Mouse (Mus musculus) cerebellum, postnatal 4 days (tissue): ENCODE results near the gene Arhgap24.
"Not testable (repeated sequence)": the region's sequence is repeated elsewhere in the genome, so short reads cannot be mapped to it uniquely, and the experiment has no call there.

Experiments used
- DNase-seq, 2 experiments: peaks; one replicate each; pipeline ENCODE4 v3.0.0; 2022; ENCODE audit warnings: low spot score in 2 of 2, mixed read lengths in 1 of 2

Arhgap24 gene

DNA sequence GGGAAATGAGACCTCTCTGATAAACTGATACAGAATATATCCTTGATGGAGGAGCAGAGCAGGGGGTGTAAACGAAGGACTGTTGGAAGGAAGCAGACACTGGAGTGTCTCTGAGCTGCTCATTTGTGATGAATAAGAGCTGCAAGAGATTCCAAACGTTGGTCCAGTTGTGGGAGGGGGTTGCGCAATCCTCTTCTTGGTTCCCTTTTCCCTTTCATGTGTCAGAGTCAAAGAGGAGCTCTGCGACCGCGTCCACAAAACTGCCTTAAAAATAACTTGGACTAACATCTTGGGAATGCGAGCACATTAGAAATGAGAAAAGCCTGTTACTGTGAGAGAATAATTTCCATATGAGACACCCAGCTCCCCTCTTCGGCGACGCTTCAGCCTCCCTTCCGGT, 312.3 kb downstream of the Arhgap24 start:
- DNase-seq, result no peak

DNA sequence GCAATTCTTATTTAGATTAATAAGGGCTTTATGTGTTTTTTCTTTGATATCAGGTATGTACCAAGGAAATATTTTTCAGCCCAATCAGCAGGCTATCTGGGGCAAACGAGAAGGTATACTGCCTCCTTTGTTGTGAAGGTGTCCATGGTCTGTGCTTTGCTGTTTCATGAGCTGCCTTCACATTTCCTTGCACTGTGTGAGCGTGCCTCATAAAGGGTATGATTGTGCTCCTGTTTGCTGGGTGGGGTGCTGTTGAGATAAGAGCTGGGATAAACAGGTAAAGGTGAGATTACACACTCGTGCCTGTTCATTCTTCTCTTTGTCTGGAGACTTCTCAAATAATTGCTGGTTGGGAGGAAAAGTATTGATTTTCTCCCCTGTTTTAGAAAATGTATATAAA, 320.3 kb downstream of the Arhgap24 start:
- no peak for DNase-seq

DNA sequence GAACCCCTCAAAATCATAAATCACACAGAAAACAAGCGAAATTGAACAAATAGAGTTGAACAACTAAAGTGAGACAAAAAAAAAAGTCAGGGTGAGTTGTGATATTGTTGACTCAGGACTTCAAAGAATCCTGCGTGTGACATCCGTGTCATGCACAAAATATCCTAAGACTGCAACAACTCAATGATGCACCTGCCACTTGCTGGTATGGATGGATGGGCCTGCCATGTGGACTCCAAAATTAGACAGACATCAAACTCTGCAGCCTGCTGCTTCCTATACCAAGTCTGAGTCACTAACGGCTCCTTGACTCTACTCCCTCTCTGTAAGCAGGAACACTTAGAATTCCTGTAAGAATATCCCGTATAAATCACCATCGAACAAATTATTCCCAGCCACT, 321.6 kb downstream of the Arhgap24 start:
- DNase-seq, result no peak

DNA sequence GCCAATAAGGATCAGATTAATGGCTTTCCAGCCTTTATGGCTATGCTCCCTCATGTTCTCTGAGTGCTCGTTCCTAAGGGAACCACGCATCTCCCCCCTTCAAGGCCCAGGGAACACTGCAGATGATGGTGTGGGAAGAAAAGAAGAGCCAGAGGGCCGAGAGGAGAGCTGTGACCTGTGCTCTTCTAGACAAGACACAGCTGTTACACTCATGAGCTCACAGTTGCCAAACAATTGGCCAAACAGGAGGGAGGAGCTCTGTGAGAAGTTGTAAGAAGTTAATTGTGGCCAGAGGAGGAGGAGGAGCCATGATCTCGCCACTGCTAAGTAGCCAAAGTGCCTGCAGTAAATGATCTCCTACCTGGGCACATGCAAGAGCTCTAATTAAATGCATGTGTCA, 322.5 kb downstream of the Arhgap24 start:
- DNase-seq, result no peak

DNA sequence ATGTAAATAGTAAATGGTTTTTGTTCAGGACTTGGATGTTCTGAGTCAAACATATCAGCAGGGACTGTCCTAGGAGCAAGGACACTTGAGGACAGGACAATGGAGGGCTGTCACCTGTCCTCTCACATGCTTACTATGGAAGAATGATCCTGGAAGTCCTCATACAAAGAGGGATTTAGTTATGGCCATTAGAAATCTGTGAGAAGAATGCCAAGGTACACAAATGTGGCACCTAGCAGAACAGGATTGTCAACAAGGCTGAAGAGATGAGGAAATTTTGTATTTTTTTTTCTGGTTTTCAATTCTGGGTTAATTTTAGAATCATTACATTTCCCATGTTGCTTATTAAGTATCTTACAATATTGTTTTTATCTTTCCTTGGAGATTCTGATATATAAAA, 326.3 kb downstream of the Arhgap24 start:
- no peak for DNase-seq

DNA sequence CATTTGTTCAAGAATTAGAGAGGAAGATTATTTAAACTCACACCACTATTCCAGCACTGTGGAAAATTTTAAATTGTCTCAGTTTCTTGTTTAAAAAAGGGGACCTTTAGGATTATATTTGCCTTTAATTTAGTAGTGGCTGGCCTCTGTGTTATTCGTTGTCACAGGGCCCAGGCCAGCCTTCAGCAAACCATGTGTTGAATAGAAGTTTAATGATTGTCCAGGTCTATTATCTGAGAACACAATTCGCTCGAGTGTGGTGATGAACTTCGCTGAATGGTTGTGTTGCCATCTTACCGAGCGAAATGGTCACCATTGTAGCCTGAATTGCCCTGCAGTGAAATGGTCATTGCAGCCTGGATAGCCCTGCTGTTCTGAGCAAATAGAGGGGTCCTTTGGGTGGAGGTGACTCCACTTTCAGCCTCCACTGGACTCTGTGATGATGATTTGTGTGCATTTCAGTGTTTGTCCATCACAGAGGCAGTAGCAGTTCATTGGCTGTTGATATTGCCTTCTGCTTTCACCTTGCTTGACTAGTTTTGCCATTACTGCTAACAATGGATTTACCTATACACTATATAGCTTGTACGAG, 329.3 kb downstream of the Arhgap24 start:
- no peak for DNase-seq

DNA sequence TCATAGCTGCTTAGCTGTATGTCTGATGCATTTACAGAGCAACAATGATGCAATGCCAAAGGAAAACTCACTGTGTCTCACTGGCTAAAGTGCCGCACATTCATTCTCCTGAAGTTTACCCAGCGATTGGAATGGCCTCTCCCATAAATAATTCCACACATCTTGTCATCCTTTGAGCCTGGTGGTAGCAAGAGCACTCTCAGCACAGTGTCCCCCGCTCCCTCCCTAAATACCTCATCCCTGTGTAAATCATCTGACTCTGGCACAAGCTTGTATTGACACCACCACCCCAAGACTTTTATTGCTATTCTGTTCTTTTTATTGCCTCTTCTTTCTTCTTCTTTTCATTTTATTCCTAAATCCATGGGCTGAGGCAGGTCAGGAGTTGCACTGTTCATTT, 332.1 kb downstream of the Arhgap24 start:
- DNase-seq, result no peak

DNA sequence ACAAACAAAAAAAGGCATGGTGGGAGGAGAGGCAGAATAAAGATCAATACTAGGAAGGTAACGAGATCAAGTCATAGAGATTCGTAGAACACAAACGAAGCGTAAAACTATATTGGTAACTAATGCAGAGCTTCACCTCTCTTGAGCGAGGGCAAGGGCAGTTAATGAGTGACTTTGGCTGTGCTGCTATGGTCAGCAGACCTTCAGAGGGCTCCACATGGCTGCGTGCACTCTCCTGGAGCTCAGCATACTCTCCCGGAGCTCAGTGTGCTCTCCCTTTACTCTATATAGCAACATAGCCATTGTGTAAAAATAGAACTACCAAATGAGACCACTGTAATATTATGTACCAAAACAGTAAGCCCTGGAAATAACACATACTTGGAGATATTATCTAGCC, 336.4 kb downstream of the Arhgap24 start:
- no peak for DNase-seq

DNA sequence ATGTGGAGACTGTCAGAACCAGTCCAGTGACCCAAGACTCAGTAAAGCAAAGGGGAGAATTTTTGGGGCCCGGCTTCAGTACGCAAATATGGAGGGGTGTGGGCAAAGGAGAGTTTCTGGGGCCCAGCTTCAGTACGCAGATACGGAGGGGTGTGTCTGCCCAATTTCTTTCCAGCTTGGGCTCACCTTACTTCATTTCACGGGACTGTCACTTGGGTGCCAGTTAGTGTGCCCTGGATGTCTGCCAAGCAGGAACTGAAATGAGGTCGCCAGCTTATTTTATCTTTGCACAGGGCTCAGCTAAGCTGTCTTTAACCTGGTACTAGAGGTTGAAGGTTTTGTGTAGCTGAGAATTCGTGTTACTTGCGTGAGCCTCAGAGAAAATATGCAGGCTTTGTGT, 344.3 kb downstream of the Arhgap24 start:
- no peak for DNase-seq

DNA sequence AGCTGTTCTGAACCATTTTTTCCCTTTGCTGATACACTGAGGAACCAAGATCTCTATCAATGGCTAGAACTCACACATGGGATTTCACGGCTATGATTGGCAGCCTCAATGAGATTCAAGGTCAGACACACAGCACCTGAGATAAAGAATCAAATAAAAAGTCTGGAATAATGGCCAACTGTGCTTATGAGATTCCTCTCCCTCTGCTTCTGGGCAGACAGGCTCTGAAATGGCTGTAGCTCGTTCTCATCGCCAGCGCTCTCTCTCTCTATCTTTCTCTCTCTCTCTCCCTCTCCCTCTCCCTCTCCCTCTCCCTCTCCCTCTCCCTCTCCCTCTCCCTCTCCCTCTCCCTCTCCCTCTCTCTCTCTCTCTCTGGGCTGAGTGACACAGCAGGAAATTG, 357.9 kb downstream of the Arhgap24 start:
- no peak for DNase-seq

DNA sequence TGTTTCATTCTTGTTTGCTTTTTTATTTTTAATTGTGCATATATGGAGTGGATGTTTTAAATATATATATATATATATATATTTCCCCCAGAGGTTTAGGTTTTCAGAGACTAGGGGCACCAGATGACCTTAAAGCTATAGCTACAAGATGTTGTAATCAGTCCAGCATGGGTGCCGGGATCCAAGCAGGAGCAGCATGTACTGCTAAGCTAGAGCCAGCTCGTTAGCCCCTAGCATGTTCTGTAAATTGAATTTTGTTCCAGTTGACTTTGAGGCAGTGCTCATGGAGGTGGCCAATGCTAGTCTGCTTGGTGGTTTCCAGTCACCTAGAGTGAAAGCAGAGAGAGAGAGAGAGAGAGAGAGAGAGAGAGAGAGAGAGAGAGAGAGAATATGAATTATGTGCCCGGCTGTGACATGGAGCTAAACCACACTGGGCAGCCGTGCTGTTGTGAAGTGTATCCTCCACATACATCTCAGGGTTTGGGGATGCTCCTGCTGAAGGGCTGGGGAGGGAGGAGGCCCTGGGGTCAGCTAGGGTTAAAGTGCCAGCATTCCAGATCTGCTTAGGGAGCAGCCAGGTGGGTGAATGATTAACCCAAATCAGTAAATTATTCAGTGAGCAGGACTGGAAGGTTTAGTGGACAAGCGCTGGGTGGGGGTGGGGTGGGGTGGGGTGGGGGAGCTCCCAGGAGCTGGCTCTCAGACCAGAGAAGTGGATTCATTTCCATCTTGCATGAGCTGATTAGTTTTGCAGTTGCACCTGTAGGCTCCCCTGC, 362.9 kb downstream of the Arhgap24 start:
- no peak for DNase-seq

DNA sequence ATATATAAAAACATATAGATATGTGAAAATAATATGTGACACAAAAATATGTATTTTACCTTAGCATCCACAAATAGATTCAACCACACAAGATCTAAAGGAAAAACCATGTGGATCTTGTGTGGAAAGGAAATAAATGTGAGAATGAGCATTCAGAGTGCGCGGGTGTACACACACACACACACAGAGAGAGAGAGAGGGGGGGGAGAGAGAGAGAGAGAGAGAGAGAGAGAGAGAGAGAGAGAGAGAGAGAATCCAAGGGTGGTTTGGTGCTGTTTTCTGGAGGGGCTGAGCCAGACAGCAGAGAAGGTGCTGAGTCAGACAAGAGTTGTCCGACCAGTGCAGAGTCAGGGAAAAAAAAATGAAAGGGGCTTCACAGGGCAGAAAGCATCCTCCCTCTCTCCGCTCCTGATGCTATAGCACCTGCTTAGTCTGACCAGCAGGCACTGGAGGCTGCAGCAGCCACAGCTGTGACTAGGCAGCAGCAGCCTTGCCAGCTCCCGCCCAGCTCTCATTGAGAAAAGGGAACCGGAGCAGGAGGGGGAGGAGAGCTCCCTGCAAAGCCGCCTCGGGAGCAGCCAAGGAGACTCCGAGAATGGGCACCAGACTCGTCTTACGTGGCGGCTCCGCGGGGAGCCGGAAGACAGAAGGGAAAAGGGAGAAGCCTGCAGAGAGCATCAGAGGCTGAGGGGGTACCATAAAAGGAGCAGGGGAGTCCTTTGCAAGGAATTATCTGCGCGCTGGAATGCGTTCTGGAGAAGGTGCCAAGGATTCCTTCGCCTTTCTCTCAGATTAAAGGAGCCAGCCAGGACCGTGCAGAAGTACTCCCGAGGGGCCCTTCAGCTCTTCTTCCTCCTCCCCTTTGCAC, 363.8 kb downstream of the Arhgap24 start:
- peak; percentile 49 to 58 for DNase-seq

DNA sequence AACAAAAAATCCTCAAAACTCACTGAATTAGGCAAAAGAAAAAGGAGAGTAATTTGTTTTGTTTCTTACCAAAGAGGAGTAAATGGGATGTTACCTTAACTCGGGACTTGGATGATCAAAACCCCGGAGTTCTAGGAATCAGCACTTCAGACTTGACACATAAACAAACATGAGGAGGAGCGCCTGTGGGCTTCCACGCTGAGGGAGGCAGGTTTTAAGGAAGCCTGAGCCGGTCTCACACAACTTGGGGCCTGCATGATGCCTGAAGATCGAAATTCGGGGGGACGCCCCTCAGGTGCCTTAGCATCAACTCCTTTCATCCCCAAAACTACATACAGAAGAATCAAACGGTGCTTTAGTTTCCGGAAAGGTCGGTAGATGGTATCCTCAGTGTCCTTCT, 364.6 kb downstream of the Arhgap24 start:
- DNase-seq, result no peak

DNA sequence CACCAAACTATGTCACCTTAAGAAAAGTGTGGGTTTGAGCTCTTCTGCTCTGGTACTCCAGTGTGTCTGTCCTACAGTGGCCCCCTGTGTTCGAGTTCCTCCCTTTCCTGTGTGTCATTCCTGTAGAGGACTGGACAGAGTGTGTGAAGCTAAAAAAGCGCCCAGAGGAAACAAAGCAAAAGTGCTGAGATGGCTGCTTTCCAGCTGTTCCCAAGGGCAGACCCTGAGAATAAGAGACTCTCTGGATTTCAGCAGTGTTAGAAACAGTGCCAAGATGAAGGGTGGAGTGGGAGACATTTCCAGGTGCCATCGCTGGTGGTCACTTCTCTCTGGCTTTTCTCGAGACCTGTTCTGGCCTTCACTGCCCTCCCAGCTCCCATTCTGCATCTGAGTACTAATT, 366.7 kb downstream of the Arhgap24 start:
- no peak for DNase-seq

DNA sequence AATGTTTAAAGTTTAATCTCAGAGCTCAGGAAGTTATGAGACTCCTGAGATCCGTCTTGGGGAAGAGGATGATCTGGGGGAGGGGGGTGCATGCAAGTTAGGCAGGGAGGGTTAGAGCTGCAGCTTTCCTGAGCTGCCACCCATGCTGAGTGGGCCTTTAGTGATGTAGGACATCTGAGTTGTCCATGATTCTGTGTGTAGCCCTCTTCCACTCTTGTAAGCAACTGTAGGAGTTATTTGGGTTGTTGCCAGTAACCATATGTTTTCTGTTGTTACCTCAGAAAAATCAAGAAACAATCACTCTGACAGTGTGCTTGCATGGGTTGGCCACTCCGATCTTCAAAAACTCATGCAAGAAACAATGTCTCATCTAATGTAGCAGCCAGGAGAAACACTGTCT, 370.6 kb downstream of the Arhgap24 start:
- no peak for DNase-seq

DNA sequence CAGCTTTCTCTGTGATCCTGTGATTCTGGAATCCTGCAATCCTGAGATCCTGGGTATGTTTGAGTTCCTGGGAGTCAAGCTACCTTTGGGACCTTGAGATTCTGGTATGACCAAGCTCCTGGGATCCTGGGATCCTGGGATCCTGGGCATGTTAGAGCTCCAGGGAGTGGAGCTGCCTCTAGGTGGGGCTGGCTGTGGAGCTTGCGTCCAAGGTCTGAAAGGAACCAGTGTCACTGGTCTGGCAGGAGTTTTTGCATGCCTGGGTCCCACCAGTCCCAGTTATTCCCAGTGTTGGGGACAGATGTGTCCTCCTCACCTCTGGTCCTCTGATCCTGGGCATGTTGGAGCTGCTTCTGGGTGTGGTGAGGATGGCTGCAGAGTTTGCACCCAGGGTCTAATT, 372.6 kb downstream of the Arhgap24 start:
- DNase-seq, result no peak

DNA sequence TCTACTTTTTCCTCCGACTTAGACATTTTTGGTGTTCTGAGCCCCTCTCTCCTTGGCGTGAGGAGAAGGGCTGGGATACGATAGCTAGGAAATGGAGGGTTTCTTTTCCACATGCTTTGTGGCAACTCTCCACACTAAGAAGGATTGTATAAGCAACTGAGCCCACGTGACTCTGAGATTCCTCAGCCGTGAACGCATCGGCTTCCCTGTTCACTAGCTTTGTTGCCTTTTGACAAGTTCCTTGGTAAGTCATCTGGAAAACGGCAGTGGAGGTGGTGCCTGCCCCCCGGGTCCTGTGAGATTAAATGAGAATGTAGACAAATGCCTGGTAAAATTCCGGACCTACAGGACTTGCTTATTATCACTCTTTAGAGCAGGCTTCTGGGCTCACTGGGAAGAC, 374.6 kb downstream of the Arhgap24 start:
- no peak for DNase-seq

DNA sequence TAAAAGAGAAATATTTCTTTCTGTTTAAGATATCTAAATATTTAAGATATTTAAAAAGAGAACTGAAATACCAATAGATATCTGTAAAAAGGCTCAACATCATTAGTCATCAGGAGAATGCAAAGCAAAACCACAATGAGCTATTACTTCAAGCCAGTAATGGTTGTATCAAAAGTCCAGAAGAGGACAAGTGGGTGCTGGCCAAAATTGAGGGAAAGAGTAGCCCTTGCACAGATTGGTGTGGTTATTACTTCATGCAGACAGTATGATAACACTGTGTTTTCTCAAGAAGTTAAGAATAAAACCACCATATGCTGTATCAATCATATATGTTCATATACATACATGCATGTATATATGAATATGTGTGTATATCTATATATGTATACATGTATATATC, 376.9 kb downstream of the Arhgap24 start:
- no peak for DNase-seq

DNA sequence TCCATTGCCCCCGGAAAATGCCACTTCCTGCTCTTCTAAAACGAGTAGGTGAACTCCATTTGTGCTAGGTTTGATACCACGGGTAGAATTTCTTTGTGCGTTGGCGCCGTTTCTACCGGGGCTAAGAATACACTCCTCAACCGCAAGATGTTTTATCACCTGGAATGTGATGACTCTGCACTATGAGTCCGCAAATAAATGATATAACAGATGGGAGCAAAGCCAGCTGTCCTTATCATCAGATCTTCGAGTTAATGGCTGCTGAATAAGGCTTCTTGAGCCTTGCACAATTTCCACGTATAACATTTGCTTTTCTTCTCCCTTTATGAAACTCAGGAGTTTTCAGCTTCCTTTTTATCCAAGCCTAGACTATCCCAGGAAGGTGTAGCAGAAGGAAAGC, 378.6 kb downstream of the Arhgap24 start:
- no peak for DNase-seq

DNA sequence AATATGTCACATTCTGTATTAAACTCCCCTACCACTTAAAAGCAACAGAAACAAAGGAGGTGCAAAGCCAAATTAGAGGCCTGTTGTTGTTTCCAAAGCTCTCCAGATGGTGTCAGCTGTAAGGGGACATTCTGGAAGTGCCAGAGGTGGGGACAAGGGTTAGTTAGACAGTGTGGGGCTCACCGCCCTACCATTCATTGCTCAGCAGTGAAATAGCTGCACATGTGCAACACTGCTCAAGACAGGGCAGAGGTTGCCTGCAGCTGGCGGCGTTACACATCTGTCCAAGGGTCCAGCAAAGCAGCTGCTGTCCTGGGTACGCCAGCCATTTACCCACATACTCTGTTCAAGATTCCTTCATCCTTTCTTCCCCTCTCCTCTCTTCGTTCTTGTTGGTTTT, 387.0 kb downstream of the Arhgap24 start:
- DNase-seq, result no peak

DNA sequence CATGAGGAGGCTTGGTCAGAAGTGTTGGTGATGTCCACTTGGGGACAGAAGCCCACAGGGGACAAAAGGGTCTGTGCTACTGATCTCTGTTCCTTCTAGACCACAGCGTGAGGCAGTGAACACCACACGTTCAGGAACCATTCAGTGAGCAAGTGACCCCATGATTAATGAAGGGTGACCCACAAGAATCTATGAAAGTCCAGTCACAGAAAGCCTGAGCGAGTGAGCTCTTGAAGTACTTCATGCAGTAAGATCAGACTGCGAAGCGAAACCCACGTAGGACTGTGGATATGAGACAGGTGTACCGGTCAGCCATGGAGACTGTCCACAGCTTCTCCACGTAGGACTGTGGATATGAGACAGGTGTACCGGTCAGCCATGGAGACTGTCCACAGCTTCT, 391.8 kb downstream of the Arhgap24 start:
- not testable (repeated sequence) for DNase-seq

DNA sequence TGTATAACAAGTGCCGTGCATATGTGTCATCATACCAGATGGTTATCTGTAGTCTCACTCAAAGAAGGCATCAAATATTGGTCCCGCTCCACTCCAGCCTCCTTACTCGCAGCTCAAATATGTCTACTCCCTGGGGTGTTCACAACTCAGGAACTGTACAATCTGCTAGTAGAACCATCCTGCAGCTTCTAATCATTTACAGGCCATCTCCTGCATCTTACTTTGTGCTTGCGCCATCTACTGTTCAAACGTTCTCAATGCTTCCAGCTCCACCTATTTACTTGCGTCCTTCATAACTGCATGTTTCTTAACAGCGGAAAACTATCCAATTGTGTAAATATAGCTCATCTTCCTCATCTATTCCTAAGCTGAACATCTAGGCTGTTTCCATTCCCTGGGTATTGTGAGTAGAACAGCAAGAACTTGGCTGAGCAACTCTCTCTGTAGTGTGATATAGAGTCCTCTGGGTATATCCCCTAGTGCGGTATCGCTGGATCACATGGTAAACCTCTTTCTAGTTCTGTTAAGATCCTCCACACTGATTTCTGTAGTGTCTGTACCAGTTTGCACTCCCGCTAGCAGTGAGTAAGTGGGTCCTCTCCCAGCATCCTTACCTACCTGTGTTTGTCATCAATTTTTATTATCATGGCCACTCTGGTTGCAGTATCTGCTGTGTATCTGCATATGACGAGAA, 393.6 kb downstream of the Arhgap24 start:
- DNase-seq, result peak in 1 of 2 experiments; percentile 55
